Mouse (Mus musculus): Measurements from ENCODE around the gene Mreg. TPM values are rescaled to one million over a fixed set of nuclear protein-coding genes. Genes with fewer than 3 reads are reported as not detected.
A peak's percentile ranks its signal among the peaks of the same experiment; 100 is the strongest.
"Not testable (repeated sequence)": the region's sequence is repeated elsewhere in the genome, so short reads cannot be mapped to it uniquely, and the experiment has no call there.

Gene Mreg
- polyA plus RNA-seq, 1 experiment from 2014 or later, result 7.1 TPM

- H3K4me2 ChIP-seq, result peak overlapping the region; percentile 78
- H3K36me3 ChIP-seq (ENCODE audit: control insufficient read depth, insufficient read depth, low read length); H3K4me1 ChIP-seq (replicated peaks; ENCODE audit: control insufficient read depth, insufficient read depth, low read length); H3K9me3 ChIP-seq (ENCODE audit: control insufficient read depth, low read length); H3K27me3 ChIP-seq (replicated peaks; ENCODE audit: control insufficient read depth, insufficient read depth, low read length); H3K27ac ChIP-seq (ENCODE audit: low read depth, low read length): not testable (repeated sequence)
- H3K9ac ChIP-seq (ENCODE audit: low read depth, low read length), result peak overlapping the region; percentile 56
- peak overlapping the region; percentile 57 for H3K4me3 ChIP-seq (ENCODE audit: low read depth, low read length)
- DNase-seq (ENCODE audit: low spot score) (peak; percentile 78), ATAC-seq (replicated peaks; ENCODE audit: low FRiP score) (peak; percentile 83)
- WGBS, result under 1% methylated on average over 35 of the region's 50 CpGs
These were observed 24.4 kb upstream of the Mreg start for GRCm38 (mm10) chr1:72236363-72237006.

GRCm38 (mm10) chr1:72232592-72232991 lies 20.5 kb upstream of the Mreg start:
- not testable (repeated sequence) for DNase-seq (ENCODE audit: low spot score); H3K4me1 ChIP-seq (replicated peaks; ENCODE audit: control insufficient read depth, insufficient read depth, low read length); H3K4me2 ChIP-seq; H3K27ac ChIP-seq (ENCODE audit: low read depth, low read length); H3K27me3 ChIP-seq (replicated peaks; ENCODE audit: control insufficient read depth, insufficient read depth, low read length); H3K9me3 ChIP-seq (ENCODE audit: control insufficient read depth, low read length); ATAC-seq (replicated peaks; ENCODE audit: low FRiP score); H3K4me3 ChIP-seq (ENCODE audit: low read depth, low read length); H3K9ac ChIP-seq (ENCODE audit: low read depth, low read length); H3K36me3 ChIP-seq (ENCODE audit: control insufficient read depth, insufficient read depth, low read length)
- 68% methylated on average over 10 of the region's 10 CpGs for WGBS

- 30% methylated on average over 3 of the region's 3 CpGs for WGBS
- Histone ChIP-seq H3K9me3 (ENCODE audit: control insufficient read depth, low read length) (no peaks in the 10 kb centered on the region), H3K36me3 (ENCODE audit: control insufficient read depth, insufficient read depth, low read length) (no peaks in the 10 kb centered on the region), H3K4me3 (ENCODE audit: low read depth, low read length) (no peak overlapping the region), H3K4me1 (replicated peaks; ENCODE audit: control insufficient read depth, insufficient read depth, low read length) (no peaks in the 10 kb centered on the region; the same call in 1 of the 2 replicates), H3K27me3 (replicated peaks; ENCODE audit: control insufficient read depth, insufficient read depth, low read length) (peaks cover 12% of the 10 kb centered on the region), H3K4me2 (no peak overlapping the region), H3K9ac (ENCODE audit: low read depth, low read length) (no peak overlapping the region), H3K27ac (ENCODE audit: low read depth, low read length) (no peak overlapping the region)
- DNase-seq (ENCODE audit: low spot score), result no peak
- no peak for ATAC-seq (replicated peaks; ENCODE audit: low FRiP score)
These were observed 16.9 kb upstream of the Mreg start for GRCm38 (mm10) chr1:72228974-72229373.

GRCm38 (mm10) chr1:72227546-72227945 lies 15.4 kb upstream of the Mreg start:
- DNase-seq (ENCODE audit: low spot score) (no peak), ATAC-seq (replicated peaks; ENCODE audit: low FRiP score) (no peak)
- 83% methylated on average over 5 of the region's 5 CpGs for WGBS
- Histone ChIP-seq H3K9me3 (ENCODE audit: control insufficient read depth, low read length) (no peaks in the 10 kb centered on the region), H3K4me1 (replicated peaks; ENCODE audit: control insufficient read depth, insufficient read depth, low read length) (no peaks in the 10 kb centered on the region; the same call in 1 of the 2 replicates), H3K36me3 (ENCODE audit: control insufficient read depth, insufficient read depth, low read length) (no peaks in the 10 kb centered on the region), H3K27me3 (replicated peaks; ENCODE audit: control insufficient read depth, insufficient read depth, low read length) (peaks cover 22% of the 10 kb centered on the region), H3K9ac (ENCODE audit: low read depth, low read length) (no peak overlapping the region), H3K4me3 (ENCODE audit: low read depth, low read length) (no peak overlapping the region), H3K27ac (ENCODE audit: low read depth, low read length) (no peak overlapping the region), H3K4me2 (no peak overlapping the region)

- H3K9ac ChIP-seq (ENCODE audit: low read depth, low read length), result no peak overlapping the region
- DNase-seq (ENCODE audit: low spot score), result no peak
- ATAC-seq (replicated peaks; ENCODE audit: low FRiP score), result no peak
- H3K4me1 ChIP-seq (replicated peaks; ENCODE audit: control insufficient read depth, insufficient read depth, low read length), result no peaks in the 10 kb centered on the region; the same call in 1 of the 2 replicates
- H3K9me3 ChIP-seq (ENCODE audit: control insufficient read depth, low read length), result no peaks in the 10 kb centered on the region
- H3K4me3 ChIP-seq (ENCODE audit: low read depth, low read length), result no peak overlapping the region
- 38% methylated on average over 4 of the region's 4 CpGs for WGBS
- no peak overlapping the region for H3K4me2 ChIP-seq
- no peaks in the 10 kb centered on the region for H3K36me3 ChIP-seq (ENCODE audit: control insufficient read depth, insufficient read depth, low read length)
- H3K27ac ChIP-seq (ENCODE audit: low read depth, low read length), result no peak overlapping the region
- peaks cover 22% of the 10 kb centered on the region for H3K27me3 ChIP-seq (replicated peaks; ENCODE audit: control insufficient read depth, insufficient read depth, low read length)
These were observed 14.9 kb upstream of the Mreg start for GRCm38 (mm10) chr1:72226887-72227481.

- H3K27ac ChIP-seq (ENCODE audit: low read depth, low read length), result no peak overlapping the region
- H3K4me2 ChIP-seq, result peak overlapping the region; percentile 83
- ATAC-seq (replicated peaks; ENCODE audit: low FRiP score) (peak; percentile 89), DNase-seq (ENCODE audit: low spot score) (peak; percentile 60)
- no peak overlapping the region; the same call in 1 of the 2 replicates for H3K9ac ChIP-seq (ENCODE audit: low read depth, low read length)
- H3K4me1 ChIP-seq (replicated peaks; ENCODE audit: control insufficient read depth, insufficient read depth, low read length), result no peaks in the 10 kb centered on the region; the same call in 1 of the 2 replicates
- H3K36me3 ChIP-seq (ENCODE audit: control insufficient read depth, insufficient read depth, low read length), result no peaks in the 10 kb centered on the region
- no peaks in the 10 kb centered on the region for H3K9me3 ChIP-seq (ENCODE audit: control insufficient read depth, low read length)
- H3K27me3 ChIP-seq (replicated peaks; ENCODE audit: control insufficient read depth, insufficient read depth, low read length), result peaks cover 24% of the 10 kb centered on the region
- 3% methylated on average over 10 of the region's 18 CpGs for WGBS
- no peak overlapping the region for H3K4me3 ChIP-seq (ENCODE audit: low read depth, low read length)
These were observed 14.2 kb upstream of the Mreg start for GRCm38 (mm10) chr1:72226172-72226886.

- H3K36me3 ChIP-seq (ENCODE audit: control insufficient read depth, insufficient read depth, low read length); H3K27ac ChIP-seq (ENCODE audit: low read depth, low read length); H3K9me3 ChIP-seq (ENCODE audit: control insufficient read depth, low read length); H3K4me1 ChIP-seq (replicated peaks; ENCODE audit: control insufficient read depth, insufficient read depth, low read length): not testable (repeated sequence)
- Histone ChIP-seq H3K9ac (ENCODE audit: low read depth, low read length) (peak overlapping the region; percentile 55), H3K27me3 (replicated peaks; ENCODE audit: control insufficient read depth, insufficient read depth, low read length) (peaks cover 24% of the 10 kb centered on the region), H3K4me2 (peak overlapping the region; percentile 83), H3K4me3 (ENCODE audit: low read depth, low read length) (peak overlapping the region; percentile 49)
- 0% methylated on average over 25 of the region's 31 CpGs for WGBS
- peak; percentile 84 for DNase-seq (ENCODE audit: low spot score)
- peak; percentile 84 for ATAC-seq (replicated peaks; ENCODE audit: low FRiP score)
These were observed 13.6 kb upstream of the Mreg start for GRCm38 (mm10) chr1:72225720-72226171.

- Histone ChIP-seq H3K4me3 (ENCODE audit: low read depth, low read length) (peak overlapping the region; percentile 49), H3K27ac (ENCODE audit: low read depth, low read length) (no peak overlapping the region), H3K36me3 (ENCODE audit: control insufficient read depth, insufficient read depth, low read length) (no peaks in the 10 kb centered on the region), H3K9ac (ENCODE audit: low read depth, low read length) (peak overlapping the region; percentile 55; the same call in 1 of the 2 replicates), H3K4me2 (peak overlapping the region; percentile 83), H3K27me3 (replicated peaks; ENCODE audit: control insufficient read depth, insufficient read depth, low read length) (peaks cover 24% of the 10 kb centered on the region), H3K4me1 (replicated peaks; ENCODE audit: control insufficient read depth, insufficient read depth, low read length) (no peaks in the 10 kb centered on the region; the same call in 1 of the 2 replicates), H3K9me3 (ENCODE audit: control insufficient read depth, low read length) (no peaks in the 10 kb centered on the region)
- DNase-seq (ENCODE audit: low spot score) (no peak), ATAC-seq (replicated peaks; ENCODE audit: low FRiP score) (no peak)
- 9% methylated on average over 13 of the region's 13 CpGs for WGBS
These were observed 13.1 kb upstream of the Mreg start for GRCm38 (mm10) chr1:72225054-72225718.
